Mouse (Mus musculus) midbrain, postnatal 0 days (tissue): ENCODE measurements around the gene Ubxn1. TPM values are rescaled to one million over a fixed set of nuclear protein-coding genes. Genes with fewer than 3 reads are reported as not detected.
"Not testable (repeated sequence)": the region's sequence is repeated elsewhere in the genome, so short reads cannot be mapped to it uniquely, and the experiment has no call there.

Experiments
- ATAC-seq: fragments of 200-750 bp; cut with Nextera tagmentation; 2 replicates; pipeline ENCODE4 v1.8.0; 2017; ENCODE audit warnings: moderate number of reproducible peaks, mild to moderate bottlenecking, moderate TSS enrichment, moderate library complexity; ENCODE audit not compliant: low FRiP score
- DNase-seq: peaks from one replicate; pipeline ENCODE4 v3.0.0-alpha.2; 2015; ENCODE audit warnings: low spot score
- H3K27ac ChIP-seq: fragments of 300-500 bp; sonication (generic); 2 replicates; pipeline ENCODE4 v1.5.1; 2014; ENCODE audit warnings: low read depth, mild to moderate bottlenecking, low read length, mixed read lengths
- H3K27me3 ChIP-seq: fragments of 300-500 bp; sonication (generic); 2 replicates; pipeline ENCODE4 v1.6.1; 2014; ENCODE audit warnings: low read length, control low read depth, mixed read lengths; ENCODE audit not compliant: insufficient read depth
- H3K36me3 ChIP-seq: fragments of 300-500 bp; sonication (generic); 2 replicates; pipeline ENCODE4 v1.6.1; 2014; ENCODE audit warnings: low read length, control low read depth, mixed read lengths; ENCODE audit not compliant: insufficient read depth
- H3K4me1 ChIP-seq: fragments of 300-500 bp; sonication (generic); 2 replicates; pipeline ENCODE4 v1.6.1; 2014; ENCODE audit warnings: mild to moderate bottlenecking, control low read depth, antibody characterized with exemption, low read length, mixed read lengths; ENCODE audit not compliant: insufficient read depth
- H3K4me2 ChIP-seq: fragments of 300-500 bp; sonication (generic); 2 replicates; pipeline ENCODE4 v1.6.1; 2014; ENCODE audit warnings: low read depth, mild to moderate bottlenecking, low read length, mixed read lengths; ENCODE audit not compliant: poor library complexity, severe bottlenecking
- H3K4me3 ChIP-seq: fragments of 300-500 bp; sonication (generic); 2 replicates; pipeline ENCODE4 v1.5.1; 2014; ENCODE audit warnings: low read depth, mild to moderate bottlenecking, low read length, moderate library complexity
- H3K9ac ChIP-seq: fragments of 300-500 bp; sonication (generic); replicated peaks from 2 replicates; pipeline ENCODE4 v1.6.1; 2014; ENCODE audit warnings: mild to moderate bottlenecking, low read length, moderate library complexity, mixed read lengths; ENCODE audit not compliant: poor library complexity, severe bottlenecking
- H3K9me3 ChIP-seq: fragments of 300-500 bp; sonication (generic); 2 replicates; pipeline ENCODE4 v1.6.1; 2016; ENCODE audit warnings: low read length, control low read depth
- CTCF ChIP-seq: IDR thresholded peaks from 2 replicates; pipeline ENCODE4 v1.5.1; 2016; ENCODE audit warnings: antibody characterized with exemption, mild to moderate bottlenecking
- WGBS: fragments of 180-500 bp; shearing (Covaris S2); extraction: QIAGEN DNeasy Blood & Tissue Kit; methylation state at CpG from one replicate; pipeline ENCODE4 v1.1.7; 2014; 5-methylcytosine and 5-hydroxymethylcytosine counted together
- polyA plus RNA-seq: library from polyadenylated mRNA; unstranded; fragments of >200 nt; fragmentation: Nextera tagmentation; extraction: Ambion mirVana; gene quantifications from 2 replicates; pipeline ENCODE4 v1.2.1, GENCODE M21; 2015
- total RNA-seq: library from RNA; depleted of rRNA; stranded (reverse); fragments of >200 nt; gene quantifications from 2 replicates; pipeline ENCODE4 v1.2.3, GENCODE M21; 2014; rRNA removed

The Ubxn1 gene
- 73.5 and 73.8 TPM in 2 replicates for total RNA-seq
- polyA plus RNA-seq = 142 and 143 TPM in 2 replicates

DNA sequence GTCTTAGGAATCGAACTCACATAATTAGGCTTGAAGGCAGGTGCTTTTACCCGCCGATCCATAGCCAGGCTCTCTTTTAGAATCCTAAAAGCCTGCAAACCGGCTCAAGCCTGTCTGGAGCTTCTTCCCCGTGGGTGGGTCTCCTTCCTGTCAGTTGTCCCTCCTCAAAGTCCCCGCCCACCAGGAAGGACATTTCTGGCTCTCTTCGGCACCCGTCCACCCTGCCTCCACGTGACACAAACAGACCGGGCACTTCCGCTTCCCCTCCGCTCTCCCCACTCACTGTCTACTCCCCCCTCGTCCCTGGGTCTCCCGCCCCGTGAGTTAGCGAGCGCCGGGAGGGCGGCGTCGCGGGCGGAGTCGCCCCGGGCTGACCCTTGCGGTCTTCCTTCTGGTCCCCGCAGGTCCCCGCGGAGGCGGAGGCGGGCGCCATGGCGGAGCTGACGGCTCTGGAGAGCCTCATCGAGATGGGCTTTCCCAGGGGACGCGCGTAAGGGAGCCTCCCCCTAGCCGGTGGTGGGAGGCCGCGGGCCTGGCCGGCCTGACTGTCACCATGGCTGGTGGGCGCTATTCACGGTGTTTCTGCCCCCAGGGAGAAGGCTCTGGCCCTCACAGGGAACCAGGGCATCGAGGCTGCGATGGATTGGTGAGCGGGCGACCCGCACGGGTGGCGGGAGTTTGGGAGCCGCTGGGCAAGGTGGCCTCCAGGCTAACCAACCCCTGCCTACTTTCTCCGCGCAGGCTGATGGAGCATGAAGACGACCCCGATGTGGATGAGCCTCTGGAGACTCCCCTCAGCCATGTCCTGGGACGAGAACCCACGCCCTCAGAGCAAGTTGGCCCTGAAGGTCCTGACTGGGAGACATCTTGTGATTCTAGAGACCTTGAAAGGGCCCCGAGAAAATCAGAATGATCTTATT, at the start of gene Ubxn1:
Ubxn1 (plus strand) TSS at position 230 of the 920 bp plus-strand sequence.
- peak within 1 kb of the TSS; percentile 96 for H3K4me3 ChIP-seq
- DNase-seq = peak; percentile 98
- no peaks in the 10 kb centered on the region for H3K27me3 ChIP-seq
- H3K36me3 ChIP-seq = peaks cover 23% of the 10 kb centered on the region
- H3K9ac ChIP-seq = peak within 1 kb of the TSS; percentile 94
- peak within 1 kb of the TSS; percentile 94 for H3K4me2 ChIP-seq
- no peaks in the 10 kb centered on the region for H3K9me3 ChIP-seq
- peak within 1 kb of the TSS; percentile 74 for H3K27ac ChIP-seq
- 1% methylated on average over 57 of the region's 59 CpGs for WGBS
- peak; percentile 97 for ATAC-seq
- TF ChIP-seq CTCF = no peak
- no peaks in the 10 kb centered on the region for H3K4me1 ChIP-seq

DNA sequence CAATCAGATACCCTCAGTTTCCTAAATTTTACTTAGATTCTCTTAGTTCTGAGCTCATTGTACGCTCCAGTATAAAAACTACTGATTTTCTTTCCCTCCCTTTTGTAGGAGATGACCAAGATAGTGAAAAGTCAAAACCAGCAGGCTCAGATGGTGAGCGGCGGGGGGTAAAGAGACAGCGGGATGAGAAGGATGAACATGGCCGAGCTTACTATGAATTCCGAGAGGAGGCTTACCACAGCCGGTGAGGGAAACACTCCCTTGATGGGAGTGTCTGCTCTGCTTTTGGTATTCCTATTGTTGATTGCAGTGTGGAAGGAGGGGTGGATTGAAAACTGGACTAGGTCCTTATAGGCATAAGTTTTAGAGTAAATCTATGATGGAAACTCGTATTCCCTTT, 48.6 kb upstream of the Ubxn1 start:
- peaks cover 11% of the 10 kb centered on the region for H3K4me1 ChIP-seq
- TF ChIP-seq CTCF = no peak

DNA sequence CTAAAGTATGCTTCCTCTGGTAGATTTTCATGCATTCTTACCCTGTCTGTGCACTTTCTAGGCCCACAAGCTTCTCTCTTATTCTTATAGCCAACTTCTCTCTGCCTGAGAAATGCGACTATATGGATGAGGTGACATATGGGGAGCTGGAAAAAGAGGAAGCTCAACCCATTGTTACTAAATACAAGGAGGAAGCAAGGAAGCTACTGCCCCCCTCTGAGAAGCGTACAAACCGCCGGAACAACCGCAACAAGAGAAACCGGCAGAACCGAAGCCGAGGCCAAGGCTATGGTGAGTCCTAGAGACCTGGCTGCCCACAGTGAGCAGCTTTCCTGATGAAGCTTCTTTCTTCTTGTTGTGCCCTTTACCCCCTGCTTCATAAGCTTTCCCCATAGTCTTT, 41.6 kb upstream of the Ubxn1 start, which contains the start of gene AC129217.1:
AC129217.1 (plus strand) TSS at position 114 of the 400 bp plus-strand sequence.
- no peak within 1 kb of the TSS for H3K9ac ChIP-seq
- no peaks in the 10 kb centered on the region for H3K27me3 ChIP-seq
- no peak within 1 kb of the TSS for H3K4me2 ChIP-seq
- no peak within 1 kb of the TSS for H3K27ac ChIP-seq
- peaks cover 80% of the 10 kb centered on the region for H3K36me3 ChIP-seq
- ATAC-seq (no peak), DNase-seq (no peak)
- no peaks in the 10 kb centered on the region for H3K4me1 ChIP-seq
- H3K4me3 ChIP-seq = no peak within 1 kb of the TSS
- TF ChIP-seq CTCF = no peak
- H3K9me3 ChIP-seq = no peaks in the 10 kb centered on the region
- WGBS = 89% methylated on average over 8 of the region's 8 CpGs

More for the DNA sequence above, 48.6 kb upstream of the Ubxn1 start:
- H3K4me3 ChIP-seq = peak overlapping the region; percentile 97; the same call in 1 of the 2 replicates
- H3K36me3 ChIP-seq = peaks cover 38% of the 10 kb centered on the region
- peak overlapping the region; percentile 89 for H3K4me2 ChIP-seq
- DNase-seq (no peak), ATAC-seq (no peak)
- H3K9ac ChIP-seq = no peak overlapping the region
- WGBS = 55% methylated on average over 8 of the region's 8 CpGs
- H3K9me3 ChIP-seq = no peaks in the 10 kb centered on the region
- H3K27ac ChIP-seq = no peak overlapping the region
- no peaks in the 10 kb centered on the region for H3K27me3 ChIP-seq

DNA sequence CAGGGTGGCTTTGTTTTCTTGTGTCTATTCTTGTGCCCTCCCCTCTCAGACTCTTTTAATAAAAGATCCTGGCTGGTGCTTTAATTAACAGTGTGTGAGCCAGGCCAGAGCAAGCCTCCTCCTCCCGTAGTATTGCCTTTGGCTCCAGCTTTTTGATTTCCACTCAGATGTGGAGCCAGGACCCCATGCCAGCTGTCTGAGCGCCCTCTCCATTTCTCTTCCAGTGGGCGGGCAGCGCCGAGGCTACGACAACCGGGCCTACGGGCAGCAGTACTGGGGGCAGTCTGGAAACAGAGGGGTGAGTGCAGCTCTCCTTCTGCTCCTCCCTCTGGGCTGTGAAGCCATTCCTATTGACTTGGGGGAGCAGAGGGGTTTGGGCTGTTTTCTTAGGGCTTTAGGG, 40.6 kb upstream of the Ubxn1 start:
- Histone ChIP-seq H3K4me1 (no peaks in the 10 kb centered on the region), H3K27me3 (no peaks in the 10 kb centered on the region), H3K4me3 (no peak overlapping the region), H3K9ac (no peak overlapping the region), H3K27ac (no peak overlapping the region), H3K9me3 (no peaks in the 10 kb centered on the region), H3K4me2 (no peak overlapping the region), H3K36me3 (peaks cover 72% of the 10 kb centered on the region)
- TF ChIP-seq CTCF = no peak
- WGBS = 82% methylated on average over 8 of the region's 8 CpGs
- DNase-seq (peak; percentile 9), ATAC-seq (no peak)

DNA sequence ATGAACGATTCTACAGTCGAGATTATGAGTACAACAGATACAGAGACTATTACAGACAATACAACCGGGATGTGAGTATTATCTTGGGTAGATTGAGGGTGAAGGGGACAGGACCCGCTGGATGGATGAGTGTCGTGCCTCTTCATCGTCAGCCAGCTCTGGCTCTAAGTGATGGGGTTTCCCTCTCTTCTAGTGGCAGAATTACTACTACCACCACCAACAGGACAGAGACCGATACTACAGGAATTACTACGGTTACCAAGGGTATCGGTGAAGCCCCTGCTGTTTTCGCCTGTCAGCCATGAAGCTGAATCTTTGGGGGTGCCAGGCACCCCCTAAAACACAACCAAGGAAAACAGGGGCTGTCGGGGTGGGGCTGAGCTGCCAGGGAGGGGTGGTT, 40.0 kb upstream of the Ubxn1 start:
- Histone ChIP-seq H3K9ac (no peak overlapping the region), H3K9me3 (no peaks in the 10 kb centered on the region), H3K4me1 (no peaks in the 10 kb centered on the region), H3K4me3 (no peak overlapping the region), H3K36me3 (peaks cover 67% of the 10 kb centered on the region), H3K27ac (no peak overlapping the region), H3K4me2 (no peak overlapping the region), H3K27me3 (no peaks in the 10 kb centered on the region)
- ATAC-seq (peak; percentile 42; the same call in 1 of the 2 replicates), DNase-seq (peak; percentile 47)
- TF ChIP-seq CTCF = peak; percentile 41
- 75% methylated on average over 11 of the region's 11 CpGs for WGBS

DNA sequence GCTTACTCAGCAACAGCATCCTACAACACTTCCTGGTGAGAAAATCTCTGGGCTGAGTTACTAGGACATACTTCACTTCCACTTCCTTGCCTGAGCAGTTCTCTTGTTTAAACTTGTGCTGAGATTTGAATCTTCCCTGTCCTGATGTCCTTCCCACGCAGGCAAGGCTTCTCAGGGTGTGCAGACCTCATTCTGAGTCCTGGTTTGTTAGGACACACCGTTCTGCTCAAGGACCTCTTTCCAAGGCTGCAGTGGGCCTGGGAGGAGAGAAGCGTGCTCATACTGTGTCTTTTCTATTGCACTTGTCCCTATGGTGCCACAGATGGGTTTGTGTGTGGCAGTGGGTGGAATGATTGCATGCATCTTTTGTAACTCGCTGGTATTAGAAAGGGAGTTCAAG, 38.3 kb upstream of the Ubxn1 start:
- H3K4me2 ChIP-seq = no peak overlapping the region
- DNase-seq (no peak), ATAC-seq (no peak)
- no peak overlapping the region for H3K27ac ChIP-seq
- no peaks in the 10 kb centered on the region for H3K4me1 ChIP-seq
- no peak overlapping the region for H3K4me3 ChIP-seq
- no peaks in the 10 kb centered on the region for H3K9me3 ChIP-seq
- no peak overlapping the region for H3K9ac ChIP-seq
- H3K36me3 ChIP-seq = peaks cover 52% of the 10 kb centered on the region
- no peak for TF ChIP-seq CTCF
- WGBS = 92% methylated on average over 4 of the region's 4 CpGs
- no peaks in the 10 kb centered on the region for H3K27me3 ChIP-seq

DNA sequence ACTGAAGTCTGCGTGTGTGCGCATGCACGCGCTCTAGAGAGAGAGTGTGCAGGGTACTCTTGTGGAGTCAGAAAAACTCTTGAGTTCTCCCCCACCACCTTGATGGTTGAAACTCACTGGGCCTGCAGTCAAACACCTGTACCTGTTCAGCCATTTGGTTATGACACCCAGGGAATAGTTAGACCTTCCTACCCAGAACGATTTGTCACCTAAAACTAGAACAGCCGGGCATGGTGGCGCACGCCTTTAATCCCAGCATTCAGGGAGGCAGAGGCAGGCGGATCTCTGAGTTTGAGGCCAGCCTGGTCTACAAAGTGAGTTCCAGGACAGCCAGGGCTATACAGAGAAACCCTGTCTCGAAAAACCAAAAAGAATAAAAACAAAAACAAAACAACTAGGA, 35.0 kb upstream of the Ubxn1 start:
- H3K9ac ChIP-seq, DNase-seq, ATAC-seq, H3K9me3 ChIP-seq, H3K4me1 ChIP-seq, H3K4me3 ChIP-seq, H3K27me3 ChIP-seq: not testable (repeated sequence)
- Histone ChIP-seq H3K27ac (peak overlapping the region; percentile 96), H3K36me3 (peaks cover 21% of the 10 kb centered on the region), H3K4me2 (peak overlapping the region; percentile 85; the same call in 1 of the 2 replicates)
- 96% methylated on average over 10 of the region's 10 CpGs for WGBS
